Mouse (Mus musculus) mouse trophoblast stem cell (cell line): ENCODE data around the gene Tmco4.

Experiments used
- in situ Hi-C, 2 experiments: fragments of 300-500 bp; cut with MseI, MboI; formaldehyde crosslinking; loops; 2 replicates in 1 of 2; 3 replicates in 1 of 2; pipeline ENCODE4 v1.15.1; 2025

Gene Tmco4

DNA sequence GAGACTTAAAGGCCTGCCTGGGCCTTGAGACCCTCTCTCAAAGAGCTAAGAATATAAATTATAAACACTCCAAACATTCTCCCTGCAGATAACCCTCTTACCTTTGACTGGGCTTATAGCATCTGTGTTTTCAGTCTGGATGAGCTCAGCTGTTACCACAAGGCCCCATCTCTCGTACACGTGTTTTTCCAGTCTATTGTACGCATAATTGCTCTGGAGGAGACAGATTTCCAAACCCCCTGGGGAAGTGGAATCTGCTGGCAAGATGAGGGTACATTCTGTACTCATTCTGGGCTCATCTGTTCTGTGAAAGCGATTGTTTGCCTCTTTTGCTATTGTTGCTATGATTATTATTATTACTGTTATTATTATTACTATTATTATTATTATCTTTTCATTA is 46.3 kb downstream of the Tmco4 start:
- in situ Hi-C loops = no loop called here

DNA sequence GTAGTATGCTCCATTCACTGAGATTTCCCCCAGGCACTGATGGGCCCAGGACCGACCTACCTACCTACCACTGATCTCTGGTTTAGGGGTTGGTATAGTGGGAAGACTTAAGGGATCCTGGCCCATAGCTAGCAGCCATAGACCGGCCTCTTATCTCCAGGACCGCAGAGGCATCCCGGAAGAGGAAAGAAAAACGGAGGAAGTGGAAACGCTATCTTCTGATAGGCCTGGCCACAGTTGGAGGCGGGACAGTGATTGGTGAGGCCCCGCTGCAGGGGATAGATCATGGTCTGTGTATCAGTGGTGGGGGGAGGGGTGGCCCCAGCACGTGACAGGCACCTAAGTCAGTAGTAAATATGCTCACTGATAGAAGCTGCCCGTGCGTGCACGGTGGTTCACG is 46.7 kb downstream of the Tmco4 start:
- in situ Hi-C loops = no loop called here

DNA sequence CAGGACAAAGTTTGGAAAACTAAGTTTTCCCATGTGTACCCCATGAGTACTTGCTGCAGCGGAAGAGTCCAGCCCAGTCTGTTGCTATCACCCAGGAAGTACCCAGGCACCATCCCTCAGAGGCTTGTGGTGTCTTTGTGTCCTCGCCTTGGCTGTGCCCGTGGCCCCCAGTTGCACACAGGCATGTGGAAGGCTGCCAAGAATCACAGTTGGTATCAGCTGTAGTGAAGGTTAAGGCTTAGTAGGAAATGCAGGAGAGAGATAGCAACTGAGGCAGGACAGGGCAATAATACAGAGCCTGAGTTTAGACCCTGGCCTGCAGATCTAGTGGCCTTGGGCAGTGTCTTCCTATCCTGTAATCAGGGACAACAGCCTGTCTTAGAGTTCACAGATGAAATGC is 47.7 kb downstream of the Tmco4 start:
- in situ Hi-C loops = no loop called here

DNA sequence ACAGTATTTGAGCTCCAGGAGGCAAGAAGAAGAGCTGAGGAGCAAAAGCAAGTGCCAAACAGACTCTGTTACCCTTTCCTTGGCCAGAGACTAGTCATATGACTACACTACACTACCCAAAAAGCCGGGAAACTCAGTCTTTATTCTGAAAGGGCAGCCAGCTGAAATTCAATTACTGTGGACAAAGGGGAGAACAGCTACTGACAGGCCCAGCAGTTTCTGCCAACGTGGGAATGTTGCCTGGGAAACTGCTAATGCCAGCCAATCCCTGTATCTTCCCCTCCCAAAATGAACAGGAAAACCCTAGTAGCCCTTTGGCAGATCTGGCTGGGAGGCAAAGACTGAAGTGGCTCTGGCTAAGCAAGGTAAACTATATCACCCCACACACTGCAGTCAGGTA is 51.7 kb downstream of the Tmco4 start:
- in situ Hi-C loops = no loop called here

DNA sequence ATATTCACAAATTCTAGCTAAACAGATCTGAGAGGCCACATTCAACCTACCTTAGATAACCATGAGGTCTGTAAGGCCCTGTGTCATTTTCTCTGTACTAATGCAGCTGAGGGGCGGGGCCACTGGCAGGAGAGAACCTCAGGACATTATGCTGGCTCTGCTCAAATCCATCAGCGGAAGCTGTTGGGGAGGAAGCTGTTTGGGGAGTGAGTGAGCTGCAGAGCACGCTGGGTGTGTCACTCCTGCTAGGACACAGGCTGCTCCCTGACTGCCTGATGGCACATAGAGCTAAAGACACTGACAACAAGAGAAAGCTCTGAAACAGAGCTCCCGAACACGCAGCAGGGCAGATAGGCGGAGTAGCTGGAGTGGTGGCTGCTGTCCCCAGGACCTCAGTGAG is 58.0 kb downstream of the Tmco4 start:
- in situ Hi-C loops = no loop called here

DNA sequence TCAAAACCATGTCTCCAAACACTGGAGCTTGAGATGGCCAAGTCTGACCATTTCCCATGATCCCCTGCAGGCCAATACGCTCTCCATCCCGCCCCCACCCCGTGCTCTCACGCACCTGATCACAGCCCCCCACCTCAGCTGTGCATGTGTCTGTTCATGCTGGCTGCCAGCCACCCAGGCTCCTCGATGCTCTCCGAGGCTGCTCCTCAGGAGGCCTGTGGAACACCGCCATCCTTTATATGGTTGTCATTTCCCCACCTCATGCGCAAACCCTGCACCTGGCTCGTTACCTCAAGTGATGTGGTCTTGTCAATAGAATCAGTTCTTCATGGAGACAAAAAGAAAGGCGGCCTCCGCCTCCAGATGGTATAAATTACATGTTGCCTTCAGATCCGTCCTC is 59.8 kb downstream of the Tmco4 start:
- in situ Hi-C loops = no loop called here

DNA sequence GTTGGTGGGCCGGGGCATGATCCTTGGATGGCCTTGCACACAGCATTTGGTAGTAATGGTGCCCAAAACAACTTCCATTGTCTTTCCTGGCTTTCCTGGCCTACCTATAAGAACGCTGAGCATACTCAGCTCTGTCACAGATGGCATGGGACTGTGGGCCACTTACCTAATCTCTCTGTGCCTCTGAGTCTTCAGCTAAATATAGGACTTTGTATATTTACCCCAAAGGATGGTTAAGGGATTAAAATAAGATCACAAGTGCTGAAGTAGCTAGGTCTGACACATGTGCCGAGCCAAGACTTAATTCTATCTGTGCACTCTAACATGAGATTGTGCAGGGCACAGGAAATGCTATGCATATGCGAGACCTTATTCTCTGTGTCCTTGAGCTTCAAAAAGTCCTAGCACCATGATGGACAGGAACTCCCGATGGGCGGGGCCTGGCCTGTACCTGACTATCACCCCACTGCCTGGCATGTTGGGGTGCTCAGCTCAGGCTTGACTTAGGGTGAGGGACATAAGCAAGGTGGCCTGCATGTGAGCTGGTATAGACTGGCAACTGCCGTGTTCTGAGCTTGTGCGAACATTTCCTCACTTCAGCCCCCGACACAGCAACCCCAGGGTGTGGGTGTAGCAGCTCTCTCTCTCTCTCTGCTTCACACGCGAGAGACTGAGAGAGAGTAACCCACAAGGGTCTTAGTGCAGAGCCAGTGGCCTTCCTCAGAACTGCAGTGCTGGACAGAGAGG is 60.7 kb downstream of the Tmco4 start:
- in situ Hi-C loops = no loop called here

DNA sequence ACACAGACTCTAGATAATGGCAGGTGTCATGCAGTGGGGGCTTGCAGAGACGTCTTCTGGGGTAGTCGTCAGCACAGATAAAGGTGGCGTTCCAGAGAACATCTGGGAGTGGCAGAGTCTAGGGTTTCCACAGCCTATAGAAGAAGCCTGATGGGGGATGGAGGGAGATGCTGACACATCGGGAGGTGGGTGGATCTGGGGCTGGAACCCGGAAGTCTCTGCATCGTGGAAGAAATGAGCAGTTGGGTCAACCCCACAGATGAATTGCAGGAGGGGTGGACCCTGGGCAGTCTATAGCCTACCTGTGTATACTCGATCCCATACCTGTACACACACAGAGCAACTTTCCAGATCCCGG is 61.3 kb downstream of the Tmco4 start:
- in situ Hi-C loops = no loop called here

DNA sequence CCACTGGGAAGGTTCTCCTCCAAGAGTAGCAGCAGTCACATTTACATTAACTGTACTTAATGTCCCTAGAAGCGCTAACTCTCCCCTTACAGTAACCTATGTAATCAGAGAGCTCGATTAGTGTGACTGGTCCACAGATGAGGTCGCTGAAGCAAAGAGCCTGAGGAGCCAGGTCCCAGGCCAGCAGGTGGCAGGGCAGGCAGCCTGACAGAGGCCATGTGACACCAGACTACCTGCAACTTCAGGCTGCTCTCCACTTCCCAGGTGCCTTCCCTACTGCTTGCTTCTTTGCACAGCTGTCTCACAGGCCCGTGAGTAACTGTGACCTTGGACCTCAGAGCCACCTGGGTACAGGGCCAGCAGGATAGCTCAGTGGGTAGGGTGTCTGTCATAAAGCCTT is 61.9 kb downstream of the Tmco4 start:
- in situ Hi-C loops = no loop called here

DNA sequence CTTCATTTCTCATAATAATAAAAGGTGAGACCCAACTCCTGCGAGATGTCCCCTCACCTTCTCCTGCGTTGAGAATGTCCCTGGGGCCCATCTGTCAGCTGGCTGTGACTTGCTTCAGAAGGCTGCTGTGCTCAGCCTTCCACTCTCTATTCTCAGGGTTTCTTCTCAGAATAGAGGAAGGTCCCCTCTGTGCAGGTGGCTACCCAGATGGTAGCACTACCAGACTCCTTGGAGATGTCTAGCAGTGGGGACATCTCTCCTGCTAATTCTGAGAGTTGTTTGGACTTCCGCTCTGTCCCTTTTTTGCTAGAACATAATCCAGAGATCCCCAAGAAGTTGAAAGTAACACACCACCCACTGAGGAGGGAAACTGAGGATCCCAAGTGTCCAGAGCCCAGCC is 62.3 kb downstream of the Tmco4 start:
- in situ Hi-C loops = no loop called here

DNA sequence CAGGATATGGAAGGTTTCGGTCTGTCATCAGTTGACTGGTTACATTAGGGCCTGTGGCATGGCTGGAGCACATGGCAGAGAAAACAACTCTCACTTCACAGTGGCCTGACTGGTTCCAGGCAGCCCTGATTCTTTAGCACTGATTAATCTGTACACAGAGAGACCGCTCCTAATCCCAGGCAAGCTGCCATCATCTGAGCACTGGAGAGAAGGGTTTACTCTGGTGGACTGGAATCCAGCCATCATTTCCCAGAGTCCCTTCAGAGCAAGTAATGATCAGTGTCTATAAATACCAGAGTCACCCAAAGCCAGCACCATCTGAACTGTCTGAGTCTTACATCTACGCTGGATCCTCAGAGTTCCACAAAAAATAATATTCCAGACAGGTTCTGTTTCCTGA is 63.1 kb downstream of the Tmco4 start:
- in situ Hi-C loops = no loop called here

DNA sequence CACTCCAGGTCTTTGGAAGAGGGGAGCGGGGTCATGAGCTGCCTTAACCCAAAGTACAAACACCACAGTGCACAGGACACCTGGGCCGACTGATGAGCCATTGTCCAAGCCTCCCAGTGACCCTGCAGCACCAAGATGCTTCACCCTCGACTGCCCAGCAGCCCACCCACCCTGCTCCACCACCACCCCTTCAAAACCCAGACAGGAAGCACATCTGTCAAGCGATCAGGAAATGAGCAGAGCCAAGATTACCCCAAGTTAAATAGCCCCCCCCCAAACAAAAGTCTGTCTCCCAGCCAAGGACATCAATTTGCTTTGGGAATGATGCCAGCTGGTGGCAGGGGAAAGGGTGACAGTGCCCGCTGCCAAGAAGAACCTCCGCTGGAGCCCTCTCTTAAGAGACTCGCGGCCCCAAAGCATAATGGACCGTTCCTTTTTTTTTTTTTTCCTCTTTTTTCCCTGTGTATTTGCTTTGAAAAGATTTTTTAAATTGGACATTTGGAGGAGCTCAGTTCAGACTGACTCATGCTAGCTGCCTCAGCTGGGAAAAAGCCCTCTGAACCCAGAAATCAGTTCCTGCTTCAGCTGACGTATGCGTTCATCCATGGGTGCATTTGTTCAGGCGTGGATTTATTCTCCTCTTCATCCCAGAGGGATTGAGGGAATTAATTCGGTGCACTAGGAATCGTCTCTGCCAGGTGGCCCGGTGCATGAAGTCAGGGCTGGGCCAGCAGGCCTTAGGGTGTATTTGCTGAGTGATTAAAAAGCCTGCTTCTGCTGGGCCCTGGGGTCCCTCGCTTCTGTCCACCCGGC is 65.3 kb downstream of the Tmco4 start:
- in situ Hi-C loops = no loop called here

DNA sequence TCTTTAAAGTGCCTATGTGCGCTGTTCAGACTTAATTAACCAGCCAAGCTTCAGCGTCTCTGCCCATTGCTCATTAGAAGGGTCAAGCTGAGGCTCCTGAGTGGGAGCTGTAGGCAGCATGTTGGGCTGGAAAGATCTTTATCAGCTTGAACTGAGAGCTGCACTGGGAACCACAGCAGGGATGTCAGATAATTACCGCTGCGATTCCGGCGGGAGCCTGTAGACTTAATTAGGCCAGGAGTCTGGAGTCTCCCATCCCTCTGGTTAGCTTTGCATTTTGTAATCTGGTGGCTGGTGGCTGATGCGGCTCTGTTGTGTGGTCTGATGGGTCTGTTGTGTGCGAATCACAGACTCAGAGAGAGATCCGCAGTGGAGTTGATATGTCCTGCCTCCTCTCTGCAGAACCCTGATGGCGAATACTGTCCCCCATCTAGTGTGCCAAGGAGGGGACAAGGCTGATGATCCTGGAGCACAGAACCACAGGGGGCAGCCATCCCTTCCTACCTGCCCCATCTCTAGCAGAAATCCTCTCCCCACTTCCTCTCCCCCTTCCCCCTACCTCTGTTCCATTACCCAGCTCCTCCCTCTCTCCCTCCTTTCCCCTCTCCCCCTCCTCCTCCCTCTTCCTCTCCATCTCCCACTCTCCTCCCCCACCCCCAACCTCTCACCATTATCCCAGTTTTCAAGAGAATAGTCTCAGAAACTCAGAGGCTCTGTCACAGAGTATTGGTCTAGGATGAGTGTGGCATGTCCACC is 67.6 kb downstream of the Tmco4 start:
- in situ Hi-C loops = no loop called here

DNA sequence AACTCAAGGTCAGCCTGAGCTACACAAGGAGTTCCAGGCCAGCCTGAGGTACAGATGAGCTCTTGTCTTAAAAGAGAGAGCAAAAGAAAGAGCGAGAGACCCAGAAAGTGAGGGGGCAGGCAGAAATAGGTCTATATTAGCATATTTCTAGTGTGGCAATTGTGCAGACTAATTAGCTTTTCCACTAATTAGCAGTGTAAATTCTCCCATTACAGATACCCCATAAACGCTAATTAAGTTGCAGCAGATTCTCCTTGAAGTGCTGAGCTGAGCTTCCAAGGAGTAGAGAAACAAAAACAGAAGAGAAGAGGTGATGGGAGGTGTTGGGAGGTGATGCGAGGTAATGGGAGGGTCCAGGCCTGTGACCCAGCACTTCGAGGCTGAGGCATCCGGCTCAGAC is 69.9 kb downstream of the Tmco4 start:
- in situ Hi-C loops = no loop called here

DNA sequence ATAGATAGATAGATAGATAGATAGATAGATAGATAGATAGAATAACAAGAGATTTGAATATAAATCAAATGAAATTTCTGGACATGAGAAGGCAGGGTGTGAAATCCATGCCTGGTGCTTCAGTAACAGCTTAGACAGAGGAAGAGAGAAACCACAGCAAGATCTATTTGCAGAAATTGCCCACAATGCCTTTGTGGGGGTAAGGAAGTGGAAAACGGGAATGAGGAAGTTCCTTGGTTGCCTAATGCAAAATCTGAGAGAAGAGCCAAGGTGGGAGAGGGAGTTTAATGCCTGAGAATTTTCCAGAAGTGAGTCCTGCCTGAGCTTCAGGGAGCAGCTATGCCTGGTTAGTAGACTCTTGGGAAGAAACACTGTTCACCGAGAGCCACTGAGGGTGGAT is 70.9 kb downstream of the Tmco4 start:
- in situ Hi-C loops = no loop called here

DNA sequence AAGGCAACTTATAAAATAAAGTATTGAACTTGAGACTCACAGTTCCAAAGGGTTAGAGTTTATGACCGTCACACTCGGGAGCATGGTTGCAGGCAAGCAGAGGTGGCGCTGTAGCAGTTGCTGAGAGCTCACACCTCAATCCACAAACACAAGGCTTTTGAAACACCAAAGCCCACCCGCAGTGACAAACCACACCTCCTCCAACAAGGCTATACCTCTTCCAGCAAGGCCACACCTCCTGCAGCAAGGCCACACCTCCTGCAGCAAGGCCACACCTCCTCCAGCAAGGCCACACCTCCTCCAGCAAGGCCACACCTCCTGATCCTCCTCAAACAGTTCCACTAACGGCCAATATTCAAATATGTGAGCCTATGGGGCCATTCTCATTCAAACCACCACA is 71.9 kb downstream of the Tmco4 start:
- in situ Hi-C loops = no loop called here

DNA sequence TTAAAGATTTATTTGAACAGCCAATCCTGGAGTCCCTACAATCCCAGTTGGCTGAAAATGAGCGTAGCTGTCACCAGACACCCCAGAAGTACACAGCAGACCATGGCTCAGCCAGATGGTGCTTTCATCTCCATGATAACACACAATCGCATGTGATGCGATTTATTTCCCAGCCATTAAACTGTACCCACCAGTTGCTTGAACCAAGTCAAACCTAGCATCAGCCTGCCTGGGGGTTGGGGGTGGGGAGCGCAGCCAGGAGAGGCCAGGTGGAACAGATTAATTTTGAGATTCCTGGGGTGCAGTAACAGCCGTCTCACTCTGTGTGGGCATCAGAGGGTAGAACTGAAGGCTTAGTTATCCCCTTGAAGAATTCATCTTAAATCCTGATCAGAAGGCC is 73.7 kb downstream of the Tmco4 start:
- in situ Hi-C loops = no loop called here

DNA sequence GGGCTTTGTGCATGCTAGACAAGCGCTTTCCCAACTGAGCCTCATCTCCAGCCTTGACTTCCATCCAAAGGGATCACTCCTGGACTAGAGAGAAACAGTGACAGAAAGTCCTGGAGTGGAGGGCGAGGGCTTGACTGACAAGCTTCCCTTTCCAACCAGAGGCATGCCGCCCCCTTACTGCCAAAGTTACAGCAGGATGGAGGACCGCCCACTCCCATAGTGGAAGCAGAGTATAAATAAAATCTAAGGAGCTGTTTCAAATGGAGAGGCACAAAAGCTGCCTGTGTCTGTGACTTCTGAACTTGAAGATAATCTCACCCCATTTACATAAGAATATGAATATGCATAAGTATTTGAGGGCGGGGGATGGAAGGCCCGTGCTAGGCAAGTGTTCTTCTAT is 75.8 kb downstream of the Tmco4 start:
- in situ Hi-C loops = no loop called here

DNA sequence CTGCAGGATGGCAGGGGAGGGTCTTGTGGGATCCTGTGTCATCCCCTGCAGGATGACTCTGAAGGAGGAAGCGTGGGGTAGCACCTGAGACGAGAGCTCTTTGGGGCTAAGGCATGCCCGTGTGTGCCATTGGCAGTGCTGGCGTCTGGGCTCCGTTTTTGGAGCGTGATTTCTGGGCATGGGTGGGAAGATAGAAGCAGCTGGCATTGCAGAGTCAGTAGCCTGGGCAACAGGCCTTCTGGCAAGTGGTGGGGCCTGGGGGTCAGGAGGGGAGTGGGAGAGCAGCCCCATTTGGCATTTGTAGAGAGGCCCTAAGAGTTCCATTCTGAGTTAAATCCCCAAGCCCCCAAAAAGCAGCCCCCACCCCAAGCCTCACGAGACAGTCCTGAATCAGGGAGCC is 80.1 kb downstream of the Tmco4 start:
- in situ Hi-C loops = no loop called here

DNA sequence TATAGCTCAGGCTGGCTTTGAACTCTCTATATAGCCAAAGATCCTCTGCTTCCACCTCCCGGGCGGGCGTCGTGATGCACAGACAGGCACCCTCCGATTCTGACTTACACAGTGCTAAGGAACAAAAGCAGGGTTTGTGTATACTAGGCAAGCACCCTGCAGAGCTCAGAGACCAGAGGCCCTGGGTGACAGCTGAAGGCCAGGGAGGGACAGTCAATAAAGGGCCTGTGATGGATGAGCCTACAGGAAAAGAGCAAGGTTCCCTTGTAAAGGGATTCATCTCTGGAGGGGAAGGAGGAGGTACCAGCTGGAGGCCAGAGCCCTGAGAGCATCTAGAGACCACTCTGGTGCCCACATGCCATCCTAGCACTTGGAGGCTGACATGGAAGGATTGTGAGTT is 80.7 kb downstream of the Tmco4 start:
- in situ Hi-C loops = no loop called here

DNA sequence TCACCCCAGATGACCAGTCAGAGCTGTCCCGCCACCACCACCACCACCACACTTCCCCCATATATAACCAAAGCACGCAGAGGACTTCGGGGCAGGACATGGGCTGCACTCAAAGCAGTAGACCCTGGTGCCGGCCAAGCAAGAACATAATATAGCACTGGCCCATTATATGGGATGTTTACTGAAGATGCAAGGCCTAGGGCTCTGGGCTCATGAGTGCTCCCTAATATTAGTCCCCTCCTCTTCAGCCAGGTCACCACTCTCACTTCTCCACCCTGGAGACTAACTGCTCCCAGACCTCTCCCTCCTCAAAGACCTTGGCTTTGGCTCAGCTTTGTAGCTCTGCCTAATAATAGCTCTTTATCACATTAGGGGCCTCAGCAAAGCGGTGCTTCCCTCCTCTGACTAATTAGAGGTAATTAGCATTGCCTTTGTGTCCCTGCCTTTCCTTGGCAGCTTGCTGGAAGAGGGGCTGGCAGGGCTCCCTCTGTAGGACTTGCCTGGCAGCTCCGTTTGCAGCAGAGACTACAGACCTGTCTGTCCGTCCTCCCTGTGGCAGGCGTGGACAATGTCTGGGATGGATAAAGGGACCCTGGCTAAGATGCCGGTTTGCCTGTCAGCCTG is 81.7 kb downstream of the Tmco4 start:
- in situ Hi-C loops = no loop called here

DNA sequence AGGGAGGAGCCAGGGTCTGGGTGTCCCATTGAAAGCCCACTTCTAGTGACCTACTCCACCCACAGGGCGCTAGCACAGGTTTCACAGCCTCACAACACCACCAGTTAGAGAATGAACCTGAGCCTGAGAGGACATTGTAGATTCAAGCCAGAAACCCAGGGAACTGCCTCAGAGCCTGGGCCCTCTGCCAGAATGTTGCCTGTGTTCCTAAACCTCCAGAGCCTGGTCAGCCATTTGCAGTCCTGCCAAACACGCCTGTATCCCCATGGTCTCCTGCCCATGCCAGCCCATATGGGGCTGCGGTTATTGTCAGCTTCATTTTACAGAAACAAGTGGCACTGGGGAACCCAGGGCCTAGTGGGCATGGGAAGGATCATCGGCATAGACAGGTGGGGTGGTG is 82.6 kb downstream of the Tmco4 start:
- in situ Hi-C loops = no loop called here
